Mouse (Mus musculus): Measurements from ENCODE around the gene Dedd2.

DNA sequence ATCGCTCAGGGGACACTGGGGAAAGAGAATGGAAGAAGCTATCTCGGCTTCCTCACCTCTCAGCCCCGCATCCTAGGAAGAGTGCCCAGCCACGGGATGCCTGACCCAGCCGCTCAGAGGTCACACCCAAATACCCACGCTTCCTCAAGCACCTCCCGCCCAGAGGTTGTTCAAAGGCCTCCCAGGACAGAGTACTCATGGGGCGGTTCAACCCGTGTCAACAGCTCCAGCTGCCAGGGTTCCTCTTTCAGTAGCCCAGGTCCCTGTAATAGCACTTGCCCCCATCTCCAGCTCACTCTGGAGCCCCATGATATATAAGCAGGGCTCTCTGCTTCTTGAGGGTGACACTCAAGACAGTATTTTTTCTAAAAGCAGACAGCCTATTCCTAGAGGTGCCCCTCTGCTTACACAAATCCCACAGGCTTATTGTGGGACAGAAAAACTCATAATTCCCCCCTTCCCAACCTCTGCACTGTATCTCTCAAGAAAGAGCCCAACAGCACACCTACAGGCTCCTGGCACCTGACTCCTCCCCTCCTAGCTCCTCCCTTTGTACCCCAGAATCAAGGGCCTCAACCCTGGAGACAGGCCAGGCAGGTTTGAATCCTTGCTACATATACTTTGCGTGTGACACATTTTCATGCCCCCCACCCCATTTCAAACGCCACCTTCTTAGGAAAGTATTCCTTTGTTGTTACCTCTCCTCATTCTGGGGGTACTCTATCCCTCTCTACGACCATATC is 2.6 kb downstream of the Dedd2 start:
- no peak for TF ChIP-seq CEBPB (IDR thresholded peaks at IDR 0.05; ENCODE audit: insufficient read depth, poor library complexity, severe bottlenecking)
- no peak for TF ChIP-seq POLR2A (IDR thresholded peaks at IDR 0.05; ENCODE audit: insufficient read length, low read depth)
- TF ChIP-seq POLR2AphosphoS2 (IDR thresholded peaks at IDR 0.05; ENCODE audit: insufficient read length, low read depth) = no peak
- TF ChIP-seq MAX (IDR thresholded peaks at IDR 0.05; ENCODE audit: low read depth) = no peak
- no peak for TF ChIP-seq E2F4 (IDR thresholded peaks at IDR 0.05; ENCODE audit: insufficient read depth)
- no peak for TF ChIP-seq SRF (IDR thresholded peaks at IDR 0.05; ENCODE audit: control insufficient read depth, insufficient read length, low read depth)
- TF ChIP-seq TCF12 (IDR thresholded peaks at IDR 0.05; ENCODE audit: insufficient read depth, poor library complexity, severe bottlenecking) = no peak
- no peak for TF ChIP-seq REST (IDR thresholded peaks at IDR 0.05; ENCODE audit: insufficient read depth, insufficient read length)

All from myocyte (in vitro differentiated cells).